ENCODE assay signal across 8 mouse cellular contexts in genomic region chr3:37655933-37656633, GRCm38 (mm10). TPM values are rescaled to one million over a fixed set of nuclear protein-coding genes. Genes with fewer than 3 reads are reported as not detected.
DNase-seq lines count a peak whose midpoint lies in the region; ATAC-seq lines count a peak whose summit lies in the region.

No protein-coding gene starts in this region.

- ATAC-seq in hematopoietic stem cell, adult 5-6 weeks (replicated peaks in 1 of 2; ENCODE audit: insufficient read depth in 1 of 2, low FRiP score in 2 of 2, low TSS enrichment in 1 of 2, low read depth in 1 of 2, poor library complexity in 2 of 2, severe bottlenecking in 2 of 2): 0 out of 4 replicates have a peak, but pooled peaks have one; percentile 20 to 26
- 0 out of 2 replicates have a peak, but pooled peaks have one; percentile 20 for ATAC-seq in megakaryocyte, adult 5-6 weeks (ENCODE audit: poor library complexity, severe bottlenecking)

- DNase-seq in adrenal gland, postnatal 10 days: peak; percentile 18
- no peak for DNase-seq in adrenal gland, postnatal 4 days (ENCODE audit: low spot score in 2 of 2)
- peak; percentile 26 to 52 for DNase-seq in lung, adult 18-20 months
- no peak for DNase-seq in lung, postnatal 10 days
- peak; percentile 62 for DNase-seq in thymus, postnatal 14 days
- DNase-seq in spleen, adult 12 weeks (ENCODE audit: low spot score): no peak

RNA-seq across cellular contexts. Expression of gene Spry1, which starts 16.3 kb away (rescaled TPM):
- total RNA-seq in adrenal gland, postnatal 10 days (2021): 10 to 100 TPM; 25.1 to 30.2 TPM
- 10 to 100 TPM; 35.4 to 40.6 TPM for total RNA-seq in adrenal gland, postnatal 4 days (2021)
- total RNA-seq in hematopoietic stem cell, adult 5-6 weeks (2017): 16.3 and 29.6 TPM in 2 replicates
- total RNA-seq in megakaryocyte, adult 5-6 weeks (2015): 0.50 and 1.2 TPM in 2 replicates
- 0.16 TPM in 1 of 2 replicates, not detected in the other for total RNA-seq in megakaryocyte, adult 5-6 weeks (2017)

Comparison
In these comparisons a context has a peak if more than half of its experiments do, and no peak if none do; other contexts are left out.
1. DNase-seq: peak in adrenal gland, postnatal 10 days (single experiment), lung, adult 18-20 months (2 of 2) and thymus, postnatal 14 days (single experiment); none in adrenal gland, postnatal 4 days (0 of 2), lung, postnatal 10 days (single experiment) and spleen, adult 12 weeks (single experiment).